In genomic region chrY:43772246-43772645, GRCm38 (mm10) we compare ENCODE assay signal across 7 mouse cellular contexts.
DNase-seq lines count a peak whose midpoint lies in the region.
"Not testable (repeated sequence)": the region's sequence is repeated elsewhere in the genome, so short reads cannot be mapped to it uniquely, and the experiment has no call there.

No protein-coding gene starts in this region.

- intact Hi-C loops in heart, postnatal 10 days (cut with DNase I); left cerebral cortex, postnatal 25 days (cut with DNase I): not testable (repeated sequence)

- peak; percentile 0 for DNase-seq in cerebellum, adult 11 months
- peak; percentile 1 to 6 for DNase-seq in frontal cortex, postnatal 25 days (ENCODE audit: low spot score in 2 of 2)
- DNase-seq in heart, postnatal 10 days: peak; percentile 0
- peak; percentile 4 for DNase-seq in layer of hippocampus, adult 11-12 months (ENCODE audit: low spot score)
- DNase-seq in left cerebral cortex, postnatal 25 days (ENCODE audit: low spot score in 2 of 2): peak; percentile 1 to 3
- peak; percentile 0 for DNase-seq in ovary, postnatal 14 days (ENCODE audit: low spot score)
- peak; percentile 0 to 2 for DNase-seq in thymus, adult 18-20 months

Comparison
In these comparisons a context has a peak if more than half of its experiments do, and no peak if none do; other contexts are left out.
1. Peak in every context shown above with its lines: DNase-seq.